Mouse (Mus musculus): ENCODE results near the gene Bub3.
A peak's percentile ranks its signal among the peaks of the same experiment; 100 is the strongest.

Gene Bub3

GRCm38 (mm10) chr7:131556116-131556515, 3.9 kb upstream of the Bub3 start:
- DNase-seq (ENCODE audit: low spot score in 2 of 2), result no peak

DNA sequence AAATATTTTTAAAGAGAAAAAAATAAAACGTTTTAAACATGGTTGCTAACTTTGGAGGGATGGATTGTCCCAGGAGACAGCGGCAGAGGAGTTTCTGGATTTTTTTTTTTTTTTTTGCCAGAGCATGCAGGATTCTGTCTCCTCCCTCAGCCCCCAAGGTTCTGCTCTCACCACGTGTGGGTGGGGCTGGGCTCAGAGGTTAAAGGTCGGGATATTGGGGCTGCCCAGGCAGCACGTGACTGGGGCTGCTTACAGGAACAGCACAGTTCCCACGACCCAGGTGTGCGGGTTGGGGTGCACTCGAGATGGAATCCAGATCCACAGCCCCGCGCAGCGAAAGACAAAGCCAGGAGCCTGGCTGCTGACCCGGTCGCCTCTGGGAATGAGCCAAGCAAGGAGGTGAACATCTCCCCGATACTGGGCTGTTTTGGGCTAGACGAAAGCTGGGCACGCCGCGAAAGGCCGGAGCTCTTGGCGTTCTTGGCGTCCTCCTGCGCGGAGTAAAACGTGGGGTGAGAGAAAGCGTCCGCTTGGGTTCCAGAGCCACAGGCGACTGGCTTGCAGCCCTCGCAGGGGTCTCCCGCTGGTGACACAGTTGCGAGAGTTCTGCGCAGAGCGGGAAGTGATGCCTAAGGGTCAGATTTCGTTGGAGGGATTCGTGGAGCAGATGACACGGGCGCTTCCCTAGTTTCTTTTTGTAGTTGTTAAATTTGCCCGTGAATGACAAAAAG, 3.3 kb upstream of the Bub3 start:
- DNase-seq (ENCODE audit: low spot score in 2 of 2), result no peak

- no peak for DNase-seq (ENCODE audit: low spot score in 2 of 2)
Measured at GRCm38 (mm10) chr7:131557751-131558150, 2.3 kb upstream of the Bub3 start.

- no peak for DNase-seq (ENCODE audit: low spot score in 2 of 2)
Measured at GRCm38 (mm10) chr7:131560697-131561042, 648 bp downstream of the Bub3 start.

DNA sequence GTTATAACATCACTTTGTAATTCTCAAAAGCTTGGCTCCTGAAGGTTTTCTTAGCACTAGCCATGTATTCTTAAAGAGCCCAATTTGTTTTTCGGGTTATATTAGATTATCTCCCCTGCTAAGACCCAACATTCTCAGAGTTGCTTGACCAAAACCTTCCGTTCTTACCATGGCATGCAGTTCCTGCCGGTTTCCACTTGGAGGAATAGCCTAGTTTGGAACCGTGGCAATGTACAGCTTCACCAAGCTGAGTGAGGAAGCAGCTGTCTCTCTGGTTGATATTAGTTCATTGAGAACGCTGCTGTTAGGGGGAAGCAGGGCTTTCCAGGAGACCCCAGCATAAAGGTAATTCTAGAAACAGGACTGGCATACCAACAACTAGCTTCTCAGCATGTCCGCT, 15.2 kb downstream of the Bub3 start:
- DNase-seq (ENCODE audit: low spot score in 2 of 2), result no peak

DNA sequence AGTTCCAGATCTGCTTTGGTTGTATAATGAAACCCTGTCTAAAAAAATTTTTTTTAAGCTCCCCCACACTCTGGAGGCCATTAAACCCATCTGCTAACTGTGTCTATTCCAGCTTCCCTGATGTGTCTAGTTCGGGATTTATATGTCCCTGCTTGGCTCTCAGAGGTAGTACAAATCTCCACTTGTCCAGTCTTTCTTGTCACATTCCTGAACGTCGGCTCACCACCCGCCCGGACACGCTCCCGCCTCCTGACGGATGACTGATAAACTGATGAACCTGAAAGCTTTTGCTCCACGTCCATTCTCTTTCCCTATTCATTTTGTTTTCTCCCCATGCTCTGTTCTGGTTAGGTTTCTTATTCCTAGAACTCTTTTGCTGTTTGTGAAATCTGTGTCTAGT, 22.2 kb downstream of the Bub3 start:
- DNase-seq (ENCODE audit: low spot score in 2 of 2), result peak in 1 of 2 experiments; percentile 38

DNA sequence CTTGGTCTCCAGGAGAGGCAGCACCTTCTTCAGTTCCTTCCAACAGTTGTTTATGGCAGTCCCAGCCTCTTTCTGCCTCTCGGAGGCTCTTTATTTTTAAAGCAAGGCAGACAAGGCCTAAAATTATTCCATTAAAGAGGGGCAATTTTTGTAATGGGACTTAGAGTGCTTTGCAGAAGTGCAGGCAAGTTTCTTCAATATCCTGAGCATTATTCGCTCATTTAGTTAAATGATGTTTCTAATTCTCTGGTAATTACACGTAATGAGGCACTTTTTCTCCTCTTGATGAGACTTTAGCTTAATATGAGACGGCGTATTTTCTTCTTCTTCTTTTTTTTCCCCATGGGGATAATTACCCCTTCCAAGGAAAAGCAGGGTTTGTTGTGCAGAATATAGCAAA, 25.5 kb downstream of the Bub3 start:
- no peak for DNase-seq (ENCODE audit: low spot score in 2 of 2)

GRCm38 (mm10) chr7:131597779-131598482, 37.9 kb downstream of the Bub3 start:
- no peak for DNase-seq (ENCODE audit: low spot score in 2 of 2)

GRCm38 (mm10) chr7:131598483-131598824, 38.4 kb downstream of the Bub3 start:
- DNase-seq (ENCODE audit: low spot score in 2 of 2), result no peak

DNA sequence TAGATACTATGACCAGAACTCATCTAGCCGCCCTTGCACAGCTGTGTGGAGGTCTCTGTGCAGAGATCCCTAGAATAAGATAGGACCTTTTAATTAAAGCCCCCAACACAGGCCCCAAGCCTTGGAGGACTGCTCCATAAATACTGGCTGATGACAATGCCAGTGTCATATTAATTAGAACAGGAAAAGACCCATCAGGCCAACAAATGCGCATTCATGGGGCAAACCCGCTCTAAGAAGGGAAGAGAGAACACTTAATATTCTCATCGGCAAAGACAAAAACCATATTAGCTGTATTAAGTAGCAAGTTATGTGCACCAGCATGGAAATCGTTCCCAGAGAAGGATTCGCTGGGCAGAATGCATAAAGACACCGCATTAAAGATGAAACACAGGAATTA, 42.1 kb downstream of the Bub3 start:
- DNase-seq (ENCODE audit: low spot score in 2 of 2), result no peak

GRCm38 (mm10) chr7:131603186-131603585, 43.2 kb downstream of the Bub3 start:
- DNase-seq (ENCODE audit: low spot score in 2 of 2), result no peak

DNA sequence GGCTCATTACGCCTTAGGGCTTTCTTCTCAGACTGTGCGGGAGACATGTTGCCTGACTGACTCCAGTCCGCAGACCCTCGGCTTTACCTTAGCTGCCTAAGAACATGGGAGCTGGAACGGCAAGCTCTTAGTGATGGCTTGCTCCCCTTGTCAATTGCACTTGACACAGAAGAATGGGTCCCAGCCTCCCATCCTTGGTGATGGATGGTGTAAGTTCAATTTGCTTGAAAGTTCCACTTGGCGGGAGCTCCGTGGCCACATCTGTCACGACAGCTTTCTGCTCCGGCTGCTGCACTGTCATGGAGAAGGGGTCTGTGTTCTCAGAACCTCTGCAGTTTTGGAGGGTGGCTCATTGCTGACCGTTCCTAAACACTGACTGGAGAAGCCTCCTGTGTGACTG, 44.9 kb downstream of the Bub3 start:
- no peak for DNase-seq (ENCODE audit: low spot score in 2 of 2)

DNA sequence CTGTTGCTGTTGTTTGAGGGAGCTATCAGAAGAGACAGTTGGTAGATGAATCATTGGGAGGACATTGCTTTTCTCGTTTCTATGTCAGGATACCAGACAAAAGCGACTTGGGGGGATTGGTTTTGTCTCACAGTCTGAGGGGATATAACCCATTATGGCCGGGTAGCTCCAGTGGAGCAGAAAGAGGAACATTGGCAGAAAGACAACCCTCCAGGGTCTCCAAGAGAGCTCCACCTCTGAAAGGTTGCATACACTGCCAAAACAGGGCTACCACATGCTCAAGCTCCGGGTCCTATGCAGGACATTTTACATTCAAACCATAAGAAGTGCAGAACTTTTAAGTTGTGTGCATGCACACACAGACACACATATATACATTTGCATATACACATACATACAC, 45.5 kb downstream of the Bub3 start:
- no peak for DNase-seq (ENCODE audit: low spot score in 2 of 2)

DNA sequence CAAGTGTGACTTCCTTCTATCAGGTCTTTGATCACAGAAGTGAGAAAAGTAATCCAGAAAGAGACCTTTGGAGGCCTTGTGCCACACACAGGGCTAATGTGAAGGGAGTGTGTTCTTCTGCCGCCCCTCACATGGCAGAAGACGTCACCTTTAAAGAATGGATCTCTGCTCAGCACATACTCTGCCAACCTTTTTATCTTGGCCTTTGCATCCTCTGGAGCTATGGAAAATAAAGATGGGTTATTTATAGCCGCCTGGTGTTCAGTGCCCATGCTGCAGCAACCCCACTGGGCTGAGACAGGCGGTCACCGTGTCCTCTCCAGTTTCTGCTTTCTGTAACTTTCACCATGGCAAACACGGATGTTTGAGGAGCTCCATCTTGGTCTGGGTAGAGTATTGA, 48.0 kb downstream of the Bub3 start:
- no peak for DNase-seq (ENCODE audit: low spot score in 2 of 2)

- peak; percentile 6 to 18 for DNase-seq (ENCODE audit: low spot score in 2 of 2)
Measured at GRCm38 (mm10) chr7:131609677-131610076, 49.7 kb downstream of the Bub3 start.

Data from urinary bladder, postnatal 36 days (tissue).